Mouse (Mus musculus) heart, embryonic 11.5 days (tissue): ENCODE measurements at regions not wholly inside any gene's neighbourhood (a gene's known extent, or its start where the extent isn't known, plus 50 kb on each side); places are given as distances from the start of the nearest gene placed in this dataset.

Experiments used
- ATAC-seq: fragments of 200-750 bp; cut with Nextera tagmentation; replicated peaks from 2 replicates; pipeline ENCODE4 v1.8.0; 2017; ENCODE audit warnings: moderate library complexity; ENCODE audit not compliant: insufficient number of reproducible peaks, low FRiP score, low TSS enrichment
- H3K27ac ChIP-seq: fragments of 300-500 bp; sonication (generic); 2 replicates; pipeline ENCODE4 v1.5.1; 2014; ENCODE audit warnings: mild to moderate bottlenecking, low read depth, low read length
- H3K27me3 ChIP-seq: fragments of 300-500 bp; sonication (generic); 2 replicates; pipeline ENCODE4 v1.6.1; 2014; ENCODE audit warnings: mild to moderate bottlenecking, low read length, mixed read lengths; ENCODE audit not compliant: control insufficient read depth, insufficient read depth
- H3K36me3 ChIP-seq: fragments of 300-500 bp; sonication (generic); 2 replicates; pipeline ENCODE4 v1.6.1; 2014; ENCODE audit warnings: mild to moderate bottlenecking, low read length, moderate library complexity, mixed read lengths; ENCODE audit not compliant: control insufficient read depth, insufficient read depth
- H3K4me1 ChIP-seq: fragments of 300-500 bp; sonication (generic); 2 replicates; pipeline ENCODE4 v1.6.1; 2014; ENCODE audit warnings: low read length; ENCODE audit not compliant: control insufficient read depth, insufficient read depth
- H3K4me2 ChIP-seq: fragments of 300-500 bp; sonication (generic); 2 replicates; pipeline ENCODE4 v1.6.1; 2014; ENCODE audit warnings: mild to moderate bottlenecking, moderate library complexity
- H3K4me3 ChIP-seq: fragments of 300-500 bp; sonication (generic); 2 replicates; pipeline ENCODE4 v1.5.1; 2014; ENCODE audit warnings: low read depth, low read length
- H3K9ac ChIP-seq: fragments of 300-500 bp; sonication (generic); 2 replicates; pipeline ENCODE4 v1.6.1; 2014; ENCODE audit warnings: mild to moderate bottlenecking, low read depth, low read length, moderate library complexity
- H3K9me3 ChIP-seq: fragments of 300-500 bp; sonication (generic); replicated peaks from 2 replicates; pipeline ENCODE4 v1.6.1; 2016; ENCODE audit warnings: low read length; ENCODE audit not compliant: control insufficient read depth
- WGBS: fragments of 180-500 bp; shearing (Covaris S2); extraction: QIAGEN DNeasy Blood & Tissue Kit; methylation state at CpG from one replicate; pipeline ENCODE4 v1.1.7; 2014; ENCODE audit not compliant: insufficient replicate concordance; 5-methylcytosine and 5-hydroxymethylcytosine counted together

- no peak overlapping the region for H3K4me2 ChIP-seq
- 75% methylated on average over 8 of the region's 8 CpGs for WGBS
- H3K4me3 ChIP-seq: no peak overlapping the region
- no peaks in the 10 kb centered on the region for H3K27me3 ChIP-seq
- no peaks in the 10 kb centered on the region for H3K4me1 ChIP-seq
- H3K36me3 ChIP-seq: no peaks in the 10 kb centered on the region
- H3K9ac ChIP-seq: no peak overlapping the region
- ATAC-seq: no peak
- H3K9me3 ChIP-seq: no peaks in the 10 kb centered on the region
- no peak overlapping the region for H3K27ac ChIP-seq
These were observed 224.3 kb upstream of the Tank start for GRCm38 (mm10) chr2:61354104-61354503.

- 84% methylated on average over 3 of the region's 3 CpGs for WGBS
- no peaks in the 10 kb centered on the region for H3K27me3 ChIP-seq
- ATAC-seq: no peak
- no peaks in the 10 kb centered on the region for H3K36me3 ChIP-seq
- H3K9me3 ChIP-seq: no peaks in the 10 kb centered on the region
- no peak overlapping the region for H3K4me3 ChIP-seq
- no peak overlapping the region for H3K4me2 ChIP-seq
- H3K9ac ChIP-seq: no peak overlapping the region
- no peak overlapping the region for H3K27ac ChIP-seq
- H3K4me1 ChIP-seq: no peaks in the 10 kb centered on the region
These were observed 230.9 kb upstream of the Tank start for GRCm38 (mm10) chr2:61347451-61347850.

GRCm38 (mm10) chr2:61346012-61346760 lies 232.2 kb upstream of the Tank start:
- H3K27me3 ChIP-seq: no peaks in the 10 kb centered on the region
- no peak overlapping the region for H3K9ac ChIP-seq
- H3K4me3 ChIP-seq: no peak overlapping the region
- ATAC-seq: no peak
- H3K27ac ChIP-seq: no peak overlapping the region
- H3K9me3 ChIP-seq: no peaks in the 10 kb centered on the region
- H3K36me3 ChIP-seq: no peaks in the 10 kb centered on the region
- H3K4me2 ChIP-seq: no peak overlapping the region
- 55% methylated on average over 8 of the region's 8 CpGs for WGBS
- no peaks in the 10 kb centered on the region for H3K4me1 ChIP-seq

- H3K9ac ChIP-seq: no peak overlapping the region
- H3K36me3 ChIP-seq: no peaks in the 10 kb centered on the region
- no peaks in the 10 kb centered on the region for H3K4me1 ChIP-seq
- H3K4me3 ChIP-seq: no peak overlapping the region
- no peaks in the 10 kb centered on the region for H3K27me3 ChIP-seq
- no peak overlapping the region for H3K4me2 ChIP-seq
- WGBS: 83% methylated on average over 7 of the region's 7 CpGs
- no peak for ATAC-seq
- H3K9me3 ChIP-seq: no peaks in the 10 kb centered on the region
- H3K27ac ChIP-seq: no peak overlapping the region
These were observed 233.1 kb upstream of the Tank start for GRCm38 (mm10) chr2:61345311-61345710.

GRCm38 (mm10) chr2:61344556-61345131 lies 233.7 kb upstream of the Tank start:
- H3K27ac ChIP-seq: no peak overlapping the region
- no peaks in the 10 kb centered on the region for H3K27me3 ChIP-seq
- H3K4me3 ChIP-seq: no peak overlapping the region
- no peak overlapping the region for H3K4me2 ChIP-seq
- no peaks in the 10 kb centered on the region for H3K4me1 ChIP-seq
- no peak for ATAC-seq
- WGBS: 79% methylated on average over 16 of the region's 16 CpGs
- H3K9ac ChIP-seq: no peak overlapping the region
- no peaks in the 10 kb centered on the region for H3K9me3 ChIP-seq
- H3K36me3 ChIP-seq: no peaks in the 10 kb centered on the region

- Histone ChIP-seq H3K4me2 (peak overlapping the region; percentile 14; the same call in 1 of the 2 replicates), H3K27ac (no peak overlapping the region), H3K9me3 (no peaks in the 10 kb centered on the region), H3K36me3 (no peaks in the 10 kb centered on the region), H3K27me3 (no peaks in the 10 kb centered on the region), H3K4me1 (no peaks in the 10 kb centered on the region), H3K4me3 (no peak overlapping the region), H3K9ac (no peak overlapping the region)
- 46% methylated on average over 5 of the region's 5 CpGs for WGBS
- no peak for ATAC-seq
These were observed 237.1 kb upstream of the Tank start for GRCm38 (mm10) chr2:61341254-61341653.

- H3K27ac ChIP-seq: no peak overlapping the region
- no peak overlapping the region for H3K9ac ChIP-seq
- H3K9me3 ChIP-seq: no peaks in the 10 kb centered on the region
- no peaks in the 10 kb centered on the region for H3K27me3 ChIP-seq
- no peaks in the 10 kb centered on the region for H3K36me3 ChIP-seq
- 76% methylated on average over 4 of the region's 4 CpGs for WGBS
- no peaks in the 10 kb centered on the region for H3K4me1 ChIP-seq
- no peak overlapping the region for H3K4me2 ChIP-seq
- no peak for ATAC-seq
- no peak overlapping the region for H3K4me3 ChIP-seq
These were observed 259.2 kb upstream of the Tank start for GRCm38 (mm10) chr2:61319226-61319625.

- H3K4me3 ChIP-seq: no peak overlapping the region
- H3K27ac ChIP-seq: no peak overlapping the region
- H3K9ac ChIP-seq: no peak overlapping the region
- H3K4me2 ChIP-seq: no peak overlapping the region
- H3K36me3 ChIP-seq: no peaks in the 10 kb centered on the region
- no peaks in the 10 kb centered on the region for H3K9me3 ChIP-seq
- no peaks in the 10 kb centered on the region for H3K4me1 ChIP-seq
- no peak for ATAC-seq
- H3K27me3 ChIP-seq: no peaks in the 10 kb centered on the region
- WGBS: 64% methylated on average over 4 of the region's 4 CpGs
These were observed 268.0 kb upstream of the Tank start for GRCm38 (mm10) chr2:61310405-61310804.

- Histone ChIP-seq H3K27me3 (no peaks in the 10 kb centered on the region), H3K4me3 (no peak overlapping the region), H3K4me2 (no peak overlapping the region), H3K9ac (no peak overlapping the region), H3K27ac (no peak overlapping the region), H3K9me3 (no peaks in the 10 kb centered on the region), H3K36me3 (no peaks in the 10 kb centered on the region), H3K4me1 (no peaks in the 10 kb centered on the region)
- 79% methylated on average over 2 of the region's 2 CpGs for WGBS
- ATAC-seq: no peak
These were observed 269.2 kb upstream of the Tank start for GRCm38 (mm10) chr2:61309219-61309618.
